7 mouse cellular contexts compared by ENCODE assay signal in the genomic region with DNA sequence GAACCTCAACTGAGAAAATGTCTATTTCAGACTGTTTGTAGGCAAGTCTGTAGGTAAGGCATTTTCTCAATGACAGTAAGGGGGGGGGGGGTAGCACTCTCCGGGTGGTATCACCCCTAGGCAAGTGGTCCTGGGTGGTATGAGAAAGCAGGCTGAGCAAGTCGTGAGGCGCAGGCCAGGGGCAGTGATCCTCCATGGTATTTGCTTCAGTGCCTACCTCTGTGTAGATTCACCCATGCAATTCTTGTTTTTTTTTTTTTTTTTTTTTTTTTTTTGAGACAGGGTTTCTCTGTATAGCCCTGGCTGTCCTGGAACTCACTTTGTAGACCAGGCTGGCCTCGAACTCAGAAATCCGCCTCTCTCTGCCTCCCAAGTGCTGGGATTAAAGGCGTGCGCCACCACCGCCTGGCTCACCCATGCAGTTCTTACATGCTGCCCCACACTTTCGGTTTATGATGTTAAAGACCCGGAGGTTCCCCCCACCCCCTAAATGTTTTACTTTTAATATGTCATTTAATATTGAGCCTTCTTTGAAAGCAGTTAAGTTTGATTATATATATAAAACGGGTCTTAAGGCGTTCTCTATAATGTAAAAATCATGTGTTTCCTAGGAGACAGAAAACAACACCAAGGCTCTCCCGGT. TPM values are rescaled to one million over a fixed set of nuclear protein-coding genes. Genes with fewer than 3 reads are reported as not detected.
DNase-seq lines count a peak whose midpoint lies in the region; ATAC-seq and TF ChIP-seq lines count a peak whose summit lies in the region.

No protein-coding gene starts in this region.

- no peak for TF ChIP-seq CTCF in lung, postnatal 0 days (IDR thresholded peaks at IDR 0.05)
- TF ChIP-seq CTCF in embryonic fibroblast, embryonic 13.5 days (IDR thresholded peaks at IDR 0.05; ENCODE audit: borderline replicate concordance, insufficient read depth, low read length) = no peak
- no peak for TF ChIP-seq CTCF in small intestine, adult 2 months (IDR thresholded peaks at IDR 0.05; ENCODE audit: extremely low read depth, insufficient read length, insufficient replicate concordance, low read depth, low read length)

- H3K4me2 ChIP-seq in lung, postnatal 0 days (replicated peaks; ENCODE audit: low read depth, low read length) = peak overlapping the region; percentile 91

- TF ChIP-seq POLR2A in embryonic fibroblast, embryonic 13.5 days (IDR thresholded peaks at IDR 0.05; ENCODE audit: low read depth, low read length) = no peak
- TF ChIP-seq POLR2A in small intestine, adult 2 months (IDR thresholded peaks at IDR 0.05; ENCODE audit: low read depth, low read length) = no peak

- DNase-seq in lung, postnatal 0 days (ENCODE audit: low spot score) = peak; percentile 10
- no peak for DNase-seq in lung, adult 18-20 months
- no peak for DNase-seq in limb, embryonic 10.5 days (ENCODE audit: low spot score)
- DNase-seq in frontal cortex, postnatal 10 days (ENCODE audit: low spot score in 2 of 2) = no peak
- no peak for DNase-seq in right cerebral cortex, adult 2 months (ENCODE audit: low spot score in 2 of 2)

- peak overlapping the region; percentile 88 for H3K27ac ChIP-seq in lung, postnatal 0 days (ENCODE audit: low read length)
- H3K27ac ChIP-seq in embryonic fibroblast, embryonic 13.5 days (ENCODE audit: insufficient read depth, low read length) = no peak overlapping the region
- peak overlapping the region; percentile 82 for H3K27ac ChIP-seq in limb, embryonic 10.5 days
- peak overlapping the region; percentile 30 for H3K27ac ChIP-seq in small intestine, adult 2 months (ENCODE audit: insufficient read depth, low read depth, low read length)

- H3K27me3 ChIP-seq in lung, postnatal 0 days (replicated peaks; ENCODE audit: insufficient read depth, low read length) = no peaks in the 10 kb centered on the region
- H3K27me3 ChIP-seq in limb, embryonic 10.5 days (ENCODE audit: low read depth, poor library complexity, severe bottlenecking) = no peaks in the 10 kb centered on the region
- H3K27me3 ChIP-seq in small intestine, adult 2 months (ENCODE audit: control insufficient read depth, insufficient read depth, low read length) = no peaks in the 10 kb centered on the region

- H3K4me3 ChIP-seq in lung, postnatal 0 days (ENCODE audit: low read depth, low read length) = peak overlapping the region; percentile 68
- H3K4me3 ChIP-seq in embryonic fibroblast, embryonic 13.5 days (ENCODE audit: insufficient read depth, low read length) = peak overlapping the region; percentile 62
- H3K4me3 ChIP-seq in limb, embryonic 10.5 days = peak overlapping the region; percentile 75
- peak overlapping the region; percentile 77 for H3K4me3 ChIP-seq in small intestine, adult 2 months (ENCODE audit: low read depth, low read length)

- WGBS in lung, postnatal 0 days = 27% methylated on average over 13 of the region's 13 CpGs
- 31% methylated on average over 13 of the region's 13 CpGs for WGBS in limb, embryonic 10.5 days
- WGBS in small intestine, adult 2 months = 21% methylated on average over 13 of the region's 13 CpGs

- no peak for ATAC-seq in lung, postnatal 0 days

- H3K9me3 ChIP-seq in lung, postnatal 0 days (ENCODE audit: low read length) = no peaks in the 10 kb centered on the region
- no peaks in the 10 kb centered on the region for H3K9me3 ChIP-seq in limb, embryonic 10.5 days (replicated peaks)

- H3K9ac ChIP-seq in lung, postnatal 0 days (replicated peaks; ENCODE audit: low read depth) = peak overlapping the region; percentile 65

- peaks cover 12% of the 10 kb centered on the region; the same call in 1 of the 2 replicates for H3K36me3 ChIP-seq in lung, postnatal 0 days (ENCODE audit: insufficient read depth, low read length)
- peaks cover 10% of the 10 kb centered on the region for H3K36me3 ChIP-seq in limb, embryonic 10.5 days
- peaks cover 7% of the 10 kb centered on the region for H3K36me3 ChIP-seq in small intestine, adult 2 months (ENCODE audit: control insufficient read depth, insufficient read depth, low read length)

- no peak for TF ChIP-seq EP300 in lung, postnatal 0 days (IDR thresholded peaks at IDR 0.05)

- H3K4me1 ChIP-seq in lung, postnatal 0 days (ENCODE audit: insufficient read depth, low read depth, low read length) = no peaks in the 10 kb centered on the region
- no peaks in the 10 kb centered on the region for H3K4me1 ChIP-seq in embryonic fibroblast, embryonic 13.5 days (ENCODE audit: control insufficient read depth, insufficient read depth, low read length)
- peaks cover 12% of the 10 kb centered on the region for H3K4me1 ChIP-seq in limb, embryonic 10.5 days
- peaks cover 2% of the 10 kb centered on the region for H3K4me1 ChIP-seq in small intestine, adult 2 months (ENCODE audit: control insufficient read depth, insufficient read depth, insufficient read length, low read length)

RNA-seq across cellular contexts. Expression of a gene that starts 1.3 kb away (rescaled TPM):
- 46.3 and 47.9 TPM in 2 replicates for polyA plus RNA-seq in lung, postnatal 0 days (2015; fragmentation: Nextera tagmentation; extraction: Ambion mirVana)
- polyA plus RNA-seq in embryonic fibroblast, embryonic 13.5 days (2011; ENCODE audit: insufficient read length, low read depth, missing spikeins) = 15.0 and 28.2 TPM in 2 replicates
- 45.5 and 57.1 TPM in 2 replicates for polyA plus RNA-seq in limb, embryonic 10.5 days (2016; fragmentation: Nextera tagmentation; extraction: Ambion mirVana)
- 9.6 and 19.2 TPM in 2 replicates for polyA plus RNA-seq in small intestine, adult 2 months (2012; rRNA removed)
